Mouse (Mus musculus): ENCODE measurements around the gene Plekha7. TPM values are rescaled to one million over a fixed set of nuclear protein-coding genes. Genes with fewer than 3 reads are reported as not detected.

The Plekha7 gene
- polyA plus RNA-seq, 1 experiment from 2014 or later: 17.9 TPM

- DNase-seq (ENCODE audit: low spot score) (no peak), ATAC-seq (replicated peaks; ENCODE audit: low FRiP score) (no peak)
- peaks cover 3% of the 10 kb centered on the region; the same call in 1 of the 2 replicates for H3K4me1 ChIP-seq (replicated peaks; ENCODE audit: control insufficient read depth, insufficient read depth, low read length)
- no peak overlapping the region for H3K4me3 ChIP-seq (ENCODE audit: low read depth, low read length)
- WGBS: 95% methylated on average over 5 of the region's 5 CpGs
- no peak overlapping the region for H3K9ac ChIP-seq (ENCODE audit: low read length)
- no peaks in the 10 kb centered on the region for H3K9me3 ChIP-seq (ENCODE audit: control insufficient read depth, low read length)
- peaks cover 4% of the 10 kb centered on the region for H3K36me3 ChIP-seq (ENCODE audit: control insufficient read depth, insufficient read depth, low read length)
- H3K4me2 ChIP-seq (ENCODE audit: low read depth, low read length, severe bottlenecking): no peak overlapping the region
- no peak overlapping the region for H3K27ac ChIP-seq (ENCODE audit: low read depth, low read length)
- H3K27me3 ChIP-seq (ENCODE audit: control insufficient read depth, insufficient read depth, low read length): no peaks in the 10 kb centered on the region
Observed at GRCm38 (mm10) chr7:116327901-116328300, 19.7 kb upstream of the Plekha7 start.

GRCm38 (mm10) chr7:116323331-116323964 lies 15.3 kb upstream of the Plekha7 start:
- no peak overlapping the region for H3K9ac ChIP-seq (ENCODE audit: low read length)
- no peaks in the 10 kb centered on the region for H3K36me3 ChIP-seq (ENCODE audit: control insufficient read depth, insufficient read depth, low read length)
- no peak overlapping the region for H3K27ac ChIP-seq (ENCODE audit: low read depth, low read length)
- no peak overlapping the region for H3K4me3 ChIP-seq (ENCODE audit: low read depth, low read length)
- no peaks in the 10 kb centered on the region for H3K9me3 ChIP-seq (ENCODE audit: control insufficient read depth, low read length)
- WGBS: 32% methylated on average over 10 of the region's 10 CpGs
- ATAC-seq (replicated peaks; ENCODE audit: low FRiP score): peak; percentile 60; the same call in 1 of the 2 replicates
- peak; percentile 86 for DNase-seq (ENCODE audit: low spot score)
- no peaks in the 10 kb centered on the region for H3K27me3 ChIP-seq (ENCODE audit: control insufficient read depth, insufficient read depth, low read length)
- H3K4me1 ChIP-seq (replicated peaks; ENCODE audit: control insufficient read depth, insufficient read depth, low read length): no peaks in the 10 kb centered on the region
- no peak overlapping the region for H3K4me2 ChIP-seq (ENCODE audit: low read depth, low read length, severe bottlenecking)

- Histone ChIP-seq H3K9me3 (ENCODE audit: control insufficient read depth, low read length) (no peaks in the 10 kb centered on the region), H3K36me3 (ENCODE audit: control insufficient read depth, insufficient read depth, low read length) (no peaks in the 10 kb centered on the region), H3K4me3 (ENCODE audit: low read depth, low read length) (no peak overlapping the region), H3K4me1 (replicated peaks; ENCODE audit: control insufficient read depth, insufficient read depth, low read length) (peaks cover 3% of the 10 kb centered on the region; the same call in 1 of the 2 replicates), H3K4me2 (ENCODE audit: low read depth, low read length, severe bottlenecking) (no peak overlapping the region), H3K27me3 (ENCODE audit: control insufficient read depth, insufficient read depth, low read length) (no peaks in the 10 kb centered on the region), H3K27ac (ENCODE audit: low read depth, low read length) (no peak overlapping the region), H3K9ac (ENCODE audit: low read length) (no peak overlapping the region)
- WGBS: 26% methylated on average over 9 of the region's 9 CpGs
- peak; percentile 67 for DNase-seq (ENCODE audit: low spot score)
- ATAC-seq (replicated peaks; ENCODE audit: low FRiP score): no peak
Observed at GRCm38 (mm10) chr7:116309456-116309855, 1.3 kb upstream of the Plekha7 start.

- Histone ChIP-seq H3K9me3 (ENCODE audit: control insufficient read depth, low read length) (no peaks in the 10 kb centered on the region), H3K27ac (ENCODE audit: low read depth, low read length) (no peak overlapping the region), H3K4me2 (ENCODE audit: low read depth, low read length, severe bottlenecking) (peak overlapping the region; percentile 76), H3K9ac (ENCODE audit: low read length) (peak overlapping the region; percentile 79), H3K4me1 (replicated peaks; ENCODE audit: control insufficient read depth, insufficient read depth, low read length) (peaks cover 3% of the 10 kb centered on the region; the same call in 1 of the 2 replicates), H3K27me3 (ENCODE audit: control insufficient read depth, insufficient read depth, low read length) (no peaks in the 10 kb centered on the region), H3K4me3 (ENCODE audit: low read depth, low read length) (peak overlapping the region; percentile 89), H3K36me3 (ENCODE audit: control insufficient read depth, insufficient read depth, low read length) (no peaks in the 10 kb centered on the region)
- peak; percentile 73 for DNase-seq (ENCODE audit: low spot score)
- ATAC-seq (replicated peaks; ENCODE audit: low FRiP score): no peak; the same call in 1 of the 2 replicates
- under 1% methylated on average over 16 of the region's 16 CpGs for WGBS
Observed at GRCm38 (mm10) chr7:116308632-116308991, 436 bp upstream of the Plekha7 start.

GRCm38 (mm10) chr7:116307099-116307870 lies 891 bp downstream of the Plekha7 start:
- DNase-seq (ENCODE audit: low spot score) (peak; percentile 93), ATAC-seq (replicated peaks; ENCODE audit: low FRiP score) (peak; percentile 84)
- H3K27me3 ChIP-seq (ENCODE audit: control insufficient read depth, insufficient read depth, low read length): no peaks in the 10 kb centered on the region
- H3K4me1 ChIP-seq (replicated peaks; ENCODE audit: control insufficient read depth, insufficient read depth, low read length): peaks cover 3% of the 10 kb centered on the region; the same call in 1 of the 2 replicates
- under 1% methylated on average over 60 of the region's 63 CpGs for WGBS
- peak overlapping the region; percentile 79 for H3K9ac ChIP-seq (ENCODE audit: low read length)
- H3K36me3 ChIP-seq (ENCODE audit: control insufficient read depth, insufficient read depth, low read length): no peaks in the 10 kb centered on the region
- H3K27ac ChIP-seq (ENCODE audit: low read depth, low read length): peak overlapping the region; percentile 76
- H3K9me3 ChIP-seq (ENCODE audit: control insufficient read depth, low read length): no peaks in the 10 kb centered on the region
- peak overlapping the region; percentile 76 for H3K4me2 ChIP-seq (ENCODE audit: low read depth, low read length, severe bottlenecking)
- H3K4me3 ChIP-seq (ENCODE audit: low read depth, low read length): peak overlapping the region; percentile 89

GRCm38 (mm10) chr7:116306601-116307000 lies 1.6 kb downstream of the Plekha7 start:
- no peaks in the 10 kb centered on the region for H3K27me3 ChIP-seq (ENCODE audit: control insufficient read depth, insufficient read depth, low read length)
- 19% methylated on average over 5 of the region's 5 CpGs for WGBS
- no peak overlapping the region for H3K27ac ChIP-seq (ENCODE audit: low read depth, low read length)
- H3K9ac ChIP-seq (ENCODE audit: low read length): peak overlapping the region; percentile 79; the same call in 1 of the 2 replicates
- H3K4me1 ChIP-seq (replicated peaks; ENCODE audit: control insufficient read depth, insufficient read depth, low read length): peaks cover 3% of the 10 kb centered on the region; the same call in 1 of the 2 replicates
- peak overlapping the region; percentile 76 for H3K4me2 ChIP-seq (ENCODE audit: low read depth, low read length, severe bottlenecking)
- DNase-seq (ENCODE audit: low spot score): no peak
- H3K4me3 ChIP-seq (ENCODE audit: low read depth, low read length): peak overlapping the region; percentile 89
- H3K9me3 ChIP-seq (ENCODE audit: control insufficient read depth, low read length): no peaks in the 10 kb centered on the region
- no peaks in the 10 kb centered on the region for H3K36me3 ChIP-seq (ENCODE audit: control insufficient read depth, insufficient read depth, low read length)
- ATAC-seq (replicated peaks; ENCODE audit: low FRiP score): no peak

- Histone ChIP-seq H3K27ac (ENCODE audit: low read depth, low read length) (no peak overlapping the region), H3K9ac (ENCODE audit: low read length) (no peak overlapping the region), H3K27me3 (ENCODE audit: control insufficient read depth, insufficient read depth, low read length) (no peaks in the 10 kb centered on the region), H3K36me3 (ENCODE audit: control insufficient read depth, insufficient read depth, low read length) (no peaks in the 10 kb centered on the region), H3K4me3 (ENCODE audit: low read depth, low read length) (no peak overlapping the region), H3K4me1 (replicated peaks; ENCODE audit: control insufficient read depth, insufficient read depth, low read length) (no peaks in the 10 kb centered on the region; the same call in 1 of the 2 replicates), H3K4me2 (ENCODE audit: low read depth, low read length, severe bottlenecking) (no peak overlapping the region), H3K9me3 (ENCODE audit: control insufficient read depth, low read length) (no peaks in the 10 kb centered on the region)
- 90% methylated on average over 5 of the region's 5 CpGs for WGBS
- DNase-seq (ENCODE audit: low spot score) (no peak), ATAC-seq (replicated peaks; ENCODE audit: low FRiP score) (no peak)
Observed at GRCm38 (mm10) chr7:116301661-116302311, 6.4 kb downstream of the Plekha7 start.

- Histone ChIP-seq H3K9me3 (ENCODE audit: control insufficient read depth, low read length) (no peaks in the 10 kb centered on the region), H3K9ac (ENCODE audit: low read length) (no peak overlapping the region), H3K27ac (ENCODE audit: low read depth, low read length) (no peak overlapping the region), H3K4me3 (ENCODE audit: low read depth, low read length) (no peak overlapping the region), H3K36me3 (ENCODE audit: control insufficient read depth, insufficient read depth, low read length) (no peaks in the 10 kb centered on the region), H3K4me2 (ENCODE audit: low read depth, low read length, severe bottlenecking) (no peak overlapping the region), H3K4me1 (replicated peaks; ENCODE audit: control insufficient read depth, insufficient read depth, low read length) (no peaks in the 10 kb centered on the region; the same call in 1 of the 2 replicates), H3K27me3 (ENCODE audit: control insufficient read depth, insufficient read depth, low read length) (no peaks in the 10 kb centered on the region)
- WGBS: 89% methylated on average over 4 of the region's 4 CpGs
- DNase-seq (ENCODE audit: low spot score) (no peak), ATAC-seq (replicated peaks; ENCODE audit: low FRiP score) (no peak)
Observed at GRCm38 (mm10) chr7:116301144-116301543, 7.0 kb downstream of the Plekha7 start.

Data from forebrain, embryonic 11.5 days (tissue).